Mouse (Mus musculus) cerebellum, adult 8-10 months (tissue): ENCODE measurements around the gene Cpeb1.
A peak's percentile ranks its signal among the peaks of the same experiment; 100 is the strongest.
"Not testable (repeated sequence)": the region's sequence is repeated elsewhere in the genome, so short reads cannot be mapped to it uniquely, and the experiment has no call there.

Experiments used
- DNase-seq: peaks from one replicate; pipeline ENCODE4 v3.0.0; 2022

Cpeb1 gene

DNA sequence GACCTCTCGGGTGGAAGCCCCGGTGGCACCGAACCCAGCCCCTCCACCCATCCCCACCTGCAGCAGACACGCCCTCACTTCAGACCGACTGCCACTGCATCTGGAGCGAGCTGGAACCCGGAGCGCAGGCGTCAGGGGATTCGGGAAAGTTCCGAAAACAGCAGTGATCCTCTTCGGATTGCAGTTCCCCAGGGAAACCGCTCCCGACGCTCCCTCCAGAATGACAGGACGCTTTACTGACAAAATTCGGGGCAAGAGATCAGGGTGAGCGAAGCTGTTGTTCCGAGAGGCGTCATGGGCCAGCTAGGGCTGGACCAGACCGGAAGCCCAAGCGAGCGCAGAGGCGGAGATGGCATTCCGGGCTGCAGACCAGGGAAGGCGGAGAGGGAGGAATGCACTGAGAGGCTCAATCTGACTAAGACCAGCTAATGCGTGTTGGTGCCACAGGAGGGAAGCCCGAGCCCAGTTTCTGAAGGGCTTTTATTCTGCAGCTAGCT, at the start of gene Cpeb1:
Gene Cpeb1, minus strand, starts transcription at position 311 of the 497 bp plus-strand sequence.
- peak; percentile 44 for DNase-seq

DNA sequence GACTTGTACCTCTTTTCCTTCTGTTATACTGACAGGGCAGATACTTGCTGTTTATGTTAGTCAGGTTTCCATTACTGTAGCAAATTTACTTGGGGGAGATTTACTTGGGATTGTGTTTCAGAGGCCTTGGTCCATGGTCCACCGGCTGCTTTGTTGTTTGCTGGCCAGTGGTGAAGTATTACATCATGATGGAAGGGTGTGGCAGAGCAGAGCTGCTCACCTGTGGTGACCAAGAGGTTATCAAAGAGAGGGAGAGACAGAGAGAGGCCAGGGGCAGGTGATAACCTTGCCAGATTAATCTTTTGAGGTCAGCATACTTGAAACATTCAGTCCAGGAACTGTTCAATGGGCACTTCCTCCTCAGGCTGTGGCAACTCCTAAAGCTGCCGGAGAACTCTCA, 45.8 kb upstream of the Cpeb1 start:
- DNase-seq: no peak

DNA sequence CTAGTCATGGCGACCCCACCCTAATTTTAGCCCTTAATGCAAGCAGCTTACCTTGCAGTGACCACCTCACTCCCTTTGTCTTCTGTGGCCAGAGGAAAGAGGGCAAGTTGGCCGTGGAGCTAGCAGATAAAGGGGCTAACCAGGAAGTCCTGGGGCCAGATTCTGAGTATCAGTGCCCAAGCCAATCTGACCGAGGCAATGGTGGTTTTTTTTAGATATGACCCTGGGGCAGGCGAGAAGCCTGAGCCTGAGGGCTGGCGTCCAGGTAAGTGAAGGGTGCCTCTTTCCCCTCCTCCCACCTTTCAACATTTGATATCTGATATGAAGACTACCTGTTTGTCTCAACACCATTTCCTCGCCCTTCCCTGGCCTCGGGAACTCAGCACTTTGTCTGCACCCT, 42.9 kb upstream of the Cpeb1 start, which contains the start of gene BC048679:
Gene BC048679, minus strand, starts transcription at position 101 of the 400 bp plus-strand sequence.
- DNase-seq: no peak

DNA sequence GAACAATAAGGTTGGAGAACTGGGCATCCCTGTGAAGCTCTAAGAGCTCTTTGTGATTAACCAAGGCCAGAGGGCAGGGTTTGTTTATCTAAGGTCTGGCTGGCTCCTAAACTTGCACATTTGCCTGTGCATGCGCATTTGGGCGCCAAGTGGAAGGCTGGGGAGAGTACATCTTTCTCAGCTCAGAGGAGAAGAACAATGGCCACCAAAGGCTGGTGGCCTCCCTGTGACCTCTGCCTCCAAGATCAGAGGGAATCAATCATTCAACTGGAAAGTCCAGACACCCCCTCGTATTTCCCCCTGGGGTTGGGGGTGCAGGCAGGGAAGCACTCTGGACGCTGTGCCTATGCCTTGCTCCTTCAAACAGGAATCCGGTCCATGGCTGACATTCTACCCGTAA, 41.9 kb upstream of the Cpeb1 start:
- no peak for DNase-seq

DNA sequence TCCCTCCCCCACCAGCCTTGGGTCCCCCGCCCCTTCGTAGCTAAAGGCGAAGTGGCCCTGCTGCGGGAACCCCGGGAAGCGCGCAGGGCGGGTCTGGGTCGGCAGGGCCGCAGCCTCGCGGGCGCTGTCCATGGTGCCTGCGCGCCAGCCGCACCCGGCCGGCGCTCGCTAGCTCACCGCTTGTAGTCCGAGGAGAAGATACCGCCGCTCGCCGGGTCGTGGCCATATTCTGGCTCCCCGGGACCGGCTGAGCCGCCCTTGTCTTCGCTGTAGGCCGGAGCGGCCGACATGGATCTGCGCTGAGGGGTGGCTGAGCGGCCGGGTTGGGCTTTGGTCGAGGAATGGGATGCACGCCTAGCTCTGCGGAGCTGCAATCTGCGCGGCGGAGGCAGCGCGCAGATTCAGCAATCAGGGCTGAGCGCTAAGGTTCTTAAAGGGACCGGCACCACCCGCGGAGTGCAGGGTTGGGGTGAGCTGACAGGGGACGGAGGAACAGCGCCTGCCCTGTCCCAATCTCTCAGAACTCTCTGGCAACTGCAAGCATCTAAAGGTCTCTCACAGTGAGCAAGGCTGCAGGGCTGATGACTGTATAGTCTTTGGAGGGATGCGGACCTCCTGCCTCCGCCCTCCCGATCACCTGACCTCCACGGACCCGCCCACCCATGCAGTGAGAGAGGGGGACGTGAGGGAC, 38.2 kb upstream of the Cpeb1 start, which contains the start of gene Ap3b2:
Gene Ap3b2, minus strand, starts transcription at position 595 of the 691 bp plus-strand sequence.
- DNase-seq: peak; percentile 77

DNA sequence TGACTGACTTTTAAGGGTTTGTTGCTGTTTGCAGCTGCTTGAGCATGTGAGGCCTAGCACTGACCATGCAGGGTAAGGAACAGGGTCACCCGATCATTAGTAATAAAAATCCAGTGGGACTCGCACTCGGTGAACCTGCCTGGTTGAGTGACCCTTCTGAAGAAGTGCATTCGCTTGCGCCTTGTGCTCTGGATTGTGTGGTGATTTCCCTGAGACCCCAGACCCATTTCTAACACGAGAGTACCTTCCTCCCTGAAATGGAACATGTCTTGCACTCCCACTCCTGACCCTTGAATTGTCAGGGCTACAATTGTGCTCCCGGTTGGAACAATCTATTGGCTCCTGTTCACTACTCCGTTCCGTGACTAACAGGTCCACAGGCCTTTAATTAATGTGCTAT, 37.4 kb upstream of the Cpeb1 start:
- DNase-seq: no peak

DNA sequence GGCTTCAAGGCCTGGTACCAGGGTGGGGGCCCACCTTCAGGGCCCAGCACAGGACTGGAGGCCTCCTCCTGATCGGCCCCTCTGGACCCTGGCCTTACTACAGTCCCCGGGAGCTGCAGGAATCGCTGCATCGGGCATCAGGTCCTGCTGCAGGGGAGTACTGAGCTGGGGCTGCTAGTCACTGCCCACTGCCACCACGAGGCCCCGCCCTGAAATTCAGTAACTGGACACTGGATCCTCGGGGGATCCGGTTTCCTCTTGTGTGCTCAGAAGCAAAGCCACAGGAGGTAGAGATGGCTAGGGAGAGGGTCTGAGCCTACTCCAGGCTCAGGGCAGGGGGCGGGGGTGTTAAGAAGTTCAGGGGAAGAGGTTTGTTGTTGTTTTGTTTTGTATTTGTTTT, 34.4 kb upstream of the Cpeb1 start:
- no peak for DNase-seq

DNA sequence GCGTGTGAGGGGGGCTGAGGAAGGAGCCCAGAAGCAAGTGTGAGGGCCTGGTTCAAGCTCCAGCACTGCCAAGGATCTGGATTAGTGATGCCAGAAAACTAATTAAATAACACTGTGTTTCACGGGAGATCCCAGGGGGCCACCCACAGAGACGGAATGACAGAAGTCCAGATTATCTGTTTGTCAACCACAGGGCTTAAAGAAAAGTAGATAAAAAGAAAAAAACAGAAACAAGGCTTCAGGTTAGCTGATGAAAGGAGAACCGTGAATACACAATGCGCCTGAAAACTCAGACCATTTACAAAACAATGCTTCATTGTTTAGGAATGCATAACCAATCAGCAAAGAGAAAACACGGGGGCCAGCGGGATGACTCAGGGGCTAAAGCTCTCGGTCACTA, 25.5 kb upstream of the Cpeb1 start:
- DNase-seq: no peak

DNA sequence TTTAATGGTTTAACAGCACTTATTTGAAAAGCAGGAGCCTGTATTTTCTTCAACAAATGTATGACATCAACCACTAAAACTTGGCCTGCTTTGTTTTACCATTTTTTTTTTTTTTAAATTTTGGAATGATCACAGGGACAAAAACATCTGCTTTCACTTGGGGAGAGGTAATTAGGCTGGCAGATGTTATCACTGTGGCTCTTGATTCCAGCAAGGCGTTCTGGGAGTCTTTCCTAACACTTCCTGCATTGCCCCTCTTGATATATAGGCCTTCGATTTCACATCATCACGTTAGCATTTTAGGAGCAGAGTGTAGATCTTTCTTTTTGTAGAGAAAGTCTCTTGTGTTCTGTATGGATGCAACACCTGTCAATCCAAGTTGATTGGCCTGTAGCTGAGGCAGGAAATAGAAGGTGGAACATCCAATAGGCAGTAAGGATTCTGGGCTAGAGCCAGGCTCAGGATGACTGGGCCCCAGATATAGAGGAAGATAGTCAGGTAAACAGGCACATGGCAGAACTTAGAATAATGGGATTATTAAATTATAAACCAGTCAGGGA, 24.3 kb upstream of the Cpeb1 start:
- DNase-seq: no peak

DNA sequence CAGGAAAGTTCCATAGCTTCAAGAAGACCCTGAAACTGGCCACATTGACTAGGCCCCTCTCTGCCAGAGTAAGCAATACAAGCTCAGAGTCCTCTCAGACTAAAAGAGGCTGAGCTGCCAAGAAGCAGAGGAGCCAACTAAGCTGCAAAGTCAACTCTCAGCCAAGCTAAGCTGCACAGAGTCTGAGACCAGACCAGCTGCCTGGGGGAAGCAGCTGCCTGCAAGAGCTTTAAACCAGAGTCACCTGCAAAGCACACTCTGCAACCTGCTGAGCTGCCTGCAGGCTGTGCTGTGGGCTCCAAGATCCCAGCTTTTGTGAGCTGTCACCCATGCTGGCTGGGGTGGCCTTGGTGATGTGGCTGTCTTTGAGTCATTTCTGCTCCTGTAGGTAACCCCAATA, 23.0 kb upstream of the Cpeb1 start:
- DNase-seq: not testable (repeated sequence)

DNA sequence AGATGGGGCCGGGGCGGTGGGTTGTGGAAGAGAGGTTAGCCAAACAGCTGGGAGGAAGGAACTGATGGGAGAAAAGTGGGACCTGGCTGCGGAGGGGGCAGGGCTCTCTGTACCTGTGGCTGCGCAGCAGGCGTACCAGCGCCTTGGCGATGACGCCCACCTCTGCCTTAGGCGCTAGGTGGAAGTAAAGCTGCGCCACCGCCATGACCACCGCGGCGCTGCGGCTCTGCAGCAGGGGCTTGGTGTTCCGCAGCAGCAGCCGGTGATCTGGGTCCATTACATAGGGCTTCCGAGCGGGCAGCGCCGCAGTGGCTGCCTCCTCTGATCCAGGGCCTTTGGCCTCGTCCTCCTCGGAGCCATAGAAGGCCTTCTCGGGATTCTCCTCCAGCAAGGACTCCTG, 21.6 kb upstream of the Cpeb1 start:
- DNase-seq: no peak

DNA sequence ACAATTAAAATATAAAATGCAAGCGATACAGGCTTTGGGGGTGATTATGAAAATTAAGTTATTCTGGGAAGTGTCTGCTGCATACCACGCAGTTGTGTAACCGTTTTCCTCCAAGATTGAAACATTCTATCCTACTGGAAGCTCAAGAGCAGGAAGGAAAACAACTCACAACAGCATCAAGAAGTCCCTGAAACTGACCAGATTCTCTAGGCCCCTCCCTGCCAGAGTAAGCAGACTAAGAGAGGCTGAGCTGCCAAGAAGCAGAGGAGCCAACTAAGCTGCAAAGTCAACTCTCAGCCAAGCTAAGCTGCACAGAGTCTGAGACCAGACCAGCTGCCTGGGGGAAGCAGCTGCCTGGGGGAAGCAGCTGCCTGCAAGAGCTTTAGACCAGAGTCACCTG, 20.0 kb upstream of the Cpeb1 start:
- DNase-seq: no peak

DNA sequence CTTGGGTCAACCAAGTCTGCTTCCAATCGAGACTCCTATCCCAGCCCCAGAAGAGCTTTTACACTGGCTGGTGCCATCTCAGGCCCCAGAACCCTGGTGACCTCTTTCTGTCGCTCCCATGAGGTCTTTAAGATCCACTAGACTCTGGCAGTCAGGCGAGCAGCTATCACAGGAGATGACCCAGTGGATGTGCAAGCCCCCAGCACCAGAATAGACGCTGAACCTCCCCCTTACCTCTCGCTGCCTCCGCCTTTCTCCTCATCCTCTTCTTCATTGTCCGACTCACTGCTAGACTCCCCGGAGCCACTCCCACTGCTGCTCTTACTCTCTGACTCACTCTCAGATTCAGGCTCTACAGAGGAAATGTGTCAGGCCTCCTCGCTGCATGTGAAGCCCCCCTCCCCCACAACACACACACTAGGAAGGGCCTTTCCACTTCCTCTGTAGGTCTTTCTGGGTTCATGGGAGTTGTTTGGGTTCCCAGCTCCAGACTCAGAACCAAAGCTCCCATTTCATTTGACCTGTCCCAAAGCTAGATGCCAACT, 9.7 kb upstream of the Cpeb1 start:
- no peak for DNase-seq

DNA sequence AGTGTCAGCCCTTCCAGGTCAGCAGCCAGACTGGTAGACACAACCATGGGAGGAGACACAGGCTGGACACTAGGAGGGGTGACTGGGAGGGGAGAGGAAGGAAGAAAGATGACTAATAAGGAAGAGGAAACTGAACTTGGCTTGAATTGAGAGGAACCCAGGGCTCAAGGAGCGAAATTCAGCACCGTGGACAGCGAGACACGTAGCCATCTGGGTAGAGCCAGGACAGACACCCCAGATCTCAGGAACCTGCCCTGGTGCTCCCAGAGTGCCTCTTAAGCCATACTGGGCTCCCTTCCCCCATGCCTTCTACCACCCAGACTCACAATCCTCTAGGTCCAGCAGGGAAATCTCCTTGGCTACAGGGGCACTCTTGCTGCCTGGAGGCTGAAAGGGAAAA, 8.9 kb upstream of the Cpeb1 start:
- DNase-seq: no peak

DNA sequence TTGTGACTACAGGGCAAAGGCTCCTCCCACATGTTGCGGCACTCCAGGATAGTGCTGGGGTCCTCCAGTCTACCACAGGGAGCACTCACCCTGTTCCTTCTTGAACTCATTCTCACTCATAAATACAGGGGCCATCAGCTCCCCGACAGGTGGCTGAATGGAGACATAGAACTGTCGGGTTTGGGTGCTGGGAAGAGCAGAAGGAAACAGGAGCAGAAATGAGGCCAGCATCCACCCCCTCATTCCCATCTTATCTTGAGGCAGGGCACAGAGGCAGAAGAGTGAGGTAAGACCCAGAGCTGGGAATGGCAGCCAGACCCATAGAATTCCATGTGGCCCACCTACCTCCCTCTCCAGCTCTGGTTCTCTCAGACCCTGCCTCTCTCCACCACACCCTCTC, 7.5 kb upstream of the Cpeb1 start:
- DNase-seq: no peak

DNA sequence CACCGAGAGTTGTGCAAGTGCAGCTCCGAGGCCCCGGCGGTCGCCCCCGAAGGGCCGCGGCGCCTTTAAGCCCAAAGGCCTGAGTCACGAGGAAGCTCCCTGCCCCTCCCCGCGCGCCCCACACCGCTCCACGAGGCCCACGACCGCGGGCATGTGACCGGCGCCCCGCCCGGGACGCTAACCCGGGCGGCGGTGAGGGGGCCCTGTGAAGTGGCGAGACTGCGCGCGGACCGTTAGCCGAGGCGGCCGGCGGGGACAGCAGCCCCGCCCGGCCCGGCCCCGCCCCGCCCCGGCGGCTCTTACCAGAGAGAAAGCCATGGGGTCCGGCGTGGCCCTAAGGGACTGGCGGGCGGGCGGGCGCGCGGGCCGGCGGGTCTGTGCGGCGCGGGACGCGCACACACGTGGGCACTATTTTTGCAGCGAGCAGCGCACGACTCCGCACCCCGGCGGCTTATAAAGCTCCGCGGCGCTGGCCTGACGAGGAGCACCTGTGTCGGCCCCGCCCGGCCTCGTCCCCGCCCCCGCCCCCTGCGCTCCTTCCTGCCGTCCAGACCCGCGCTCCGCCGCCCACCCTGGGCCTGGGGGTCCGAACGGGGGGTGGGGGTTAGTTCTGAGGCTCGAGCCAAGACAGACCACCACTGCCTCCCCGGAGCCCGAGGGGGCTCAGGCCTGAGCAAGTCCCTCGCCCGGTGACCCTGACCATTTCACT, 780 bp downstream of the Cpeb1 start:
- DNase-seq: peak; percentile 42

DNA sequence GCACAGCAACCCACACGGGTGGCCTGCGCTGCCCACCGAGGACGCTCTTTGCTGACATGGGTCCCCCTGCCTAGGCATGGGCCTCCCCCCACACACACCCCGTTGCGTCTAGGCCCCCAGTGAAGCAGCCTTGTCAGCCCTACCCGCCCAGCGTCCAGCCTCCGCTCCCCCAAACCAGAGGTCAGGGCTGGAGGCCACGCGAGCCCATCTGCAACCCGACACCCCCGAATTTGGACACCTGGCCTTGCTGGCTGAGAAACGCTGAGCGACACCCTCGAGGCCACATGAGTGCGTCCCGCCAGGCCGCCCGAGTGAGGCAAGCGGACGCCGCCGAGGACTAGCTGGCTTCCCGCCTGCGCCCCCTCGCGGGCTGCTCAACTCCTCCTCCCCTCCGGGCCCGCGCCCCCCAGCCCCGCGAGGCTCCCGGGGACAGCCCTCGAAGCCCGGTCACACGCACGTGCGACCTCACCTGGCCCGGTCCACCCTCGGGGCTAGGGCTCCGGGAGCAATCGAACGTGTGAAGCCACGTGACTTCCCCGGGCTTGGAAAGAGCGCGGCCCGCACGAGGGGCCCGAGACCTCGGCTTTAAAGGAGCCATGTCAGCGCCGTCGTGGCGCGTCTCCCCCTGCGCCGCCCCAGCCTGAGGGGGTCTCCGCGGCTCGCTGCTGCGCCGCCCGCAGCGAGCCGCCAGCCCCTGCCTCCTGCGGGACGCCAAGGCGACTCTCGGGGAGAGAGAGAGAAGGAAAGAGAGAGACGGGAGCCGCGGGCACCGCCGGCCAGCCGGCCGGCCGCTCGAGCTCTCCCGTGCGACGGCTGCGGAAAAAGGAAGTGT, 1.6 kb downstream of the Cpeb1 start:
- DNase-seq: peak; percentile 29

DNA sequence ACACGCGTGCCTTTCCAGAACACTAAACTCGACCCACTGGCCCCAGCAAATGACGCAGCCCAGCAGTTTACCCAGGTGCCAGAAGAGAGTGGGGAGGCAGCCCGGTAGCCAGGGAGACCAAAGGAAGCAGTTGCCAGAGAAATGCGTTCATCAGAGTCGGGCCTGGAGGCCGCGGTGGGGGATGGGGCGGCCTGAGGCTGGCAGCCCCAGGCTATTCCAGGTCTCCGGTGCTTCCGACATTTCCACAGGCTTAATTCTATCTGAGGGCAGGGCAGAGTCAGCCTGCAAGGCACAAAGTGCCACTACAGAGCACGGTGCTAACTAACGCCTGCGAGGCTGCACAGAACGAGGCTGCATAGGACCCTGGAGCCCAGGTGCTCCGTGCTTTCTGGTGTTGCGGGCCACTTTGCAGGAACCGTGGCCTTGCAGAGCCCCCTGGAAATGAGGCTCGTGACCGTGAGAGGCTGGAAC, 2.3 kb downstream of the Cpeb1 start:
- DNase-seq: peak; percentile 17

DNA sequence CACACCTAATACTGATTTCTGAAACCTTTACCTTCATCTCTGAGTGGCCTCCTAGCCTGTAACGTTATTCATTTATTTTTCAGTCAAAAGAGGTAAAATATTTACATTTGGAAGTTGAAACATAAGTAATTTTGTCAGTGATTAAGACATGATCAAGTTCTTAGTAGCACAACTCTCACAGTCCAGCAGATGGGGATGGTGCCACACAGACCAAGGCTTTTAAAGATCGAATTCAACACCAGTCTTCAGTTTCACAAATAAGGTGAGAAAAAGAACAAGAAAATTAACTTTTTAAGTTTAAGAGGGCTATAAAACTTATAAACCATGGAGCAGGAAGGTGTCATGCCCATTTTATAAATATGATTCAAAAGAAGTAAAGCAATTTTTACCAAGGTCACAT, 56.3 kb downstream of the Cpeb1 start:
- DNase-seq: peak; percentile 4

DNA sequence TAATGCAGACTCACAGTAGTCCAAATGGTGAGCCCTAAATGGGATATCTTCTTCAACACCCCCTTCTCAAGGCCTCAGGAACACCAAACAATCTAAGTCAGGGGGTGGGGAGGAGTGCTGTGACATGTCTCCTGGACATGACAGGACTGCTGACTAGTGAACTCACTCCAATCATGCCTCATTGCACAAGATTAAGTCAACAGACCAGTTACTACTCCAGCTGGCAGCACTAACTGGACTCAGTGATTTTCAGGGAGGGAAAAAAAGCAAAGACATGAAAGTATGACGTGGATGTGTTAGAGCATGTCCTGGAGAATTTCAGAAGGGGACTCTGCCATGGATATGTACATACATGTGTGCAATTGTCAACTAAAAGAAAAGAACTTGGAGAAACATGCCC, 75.9 kb downstream of the Cpeb1 start:
- no peak for DNase-seq

DNA sequence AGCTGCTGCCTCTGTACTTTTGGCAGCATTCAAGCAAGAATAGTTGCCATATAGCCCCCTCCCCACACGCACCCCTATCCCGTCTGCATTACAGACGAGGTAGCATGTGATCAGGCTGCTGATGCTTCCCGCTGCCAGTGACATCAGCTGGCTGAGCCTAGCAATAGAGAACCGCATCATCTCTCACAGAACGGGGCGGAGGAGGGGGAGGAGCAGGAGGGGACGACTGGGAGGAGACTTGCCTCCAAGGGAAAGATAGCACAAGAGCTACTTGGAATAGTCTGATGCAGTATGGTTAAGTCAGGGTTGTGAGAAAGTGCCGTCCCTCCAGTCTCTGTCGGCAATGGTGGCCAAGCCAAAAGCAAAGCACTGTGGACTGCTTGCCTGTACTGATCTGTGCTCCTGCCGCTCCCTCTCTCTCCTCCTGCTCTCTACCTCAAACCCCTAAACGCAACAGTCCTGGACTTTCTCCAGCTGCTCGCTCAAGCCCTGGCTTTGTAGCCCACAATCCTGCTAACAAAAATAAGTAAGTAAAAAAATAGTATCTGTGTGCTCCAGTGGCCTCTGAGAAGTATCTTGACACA, 82.8 kb downstream of the Cpeb1 start:
- DNase-seq: peak; percentile 26

DNA sequence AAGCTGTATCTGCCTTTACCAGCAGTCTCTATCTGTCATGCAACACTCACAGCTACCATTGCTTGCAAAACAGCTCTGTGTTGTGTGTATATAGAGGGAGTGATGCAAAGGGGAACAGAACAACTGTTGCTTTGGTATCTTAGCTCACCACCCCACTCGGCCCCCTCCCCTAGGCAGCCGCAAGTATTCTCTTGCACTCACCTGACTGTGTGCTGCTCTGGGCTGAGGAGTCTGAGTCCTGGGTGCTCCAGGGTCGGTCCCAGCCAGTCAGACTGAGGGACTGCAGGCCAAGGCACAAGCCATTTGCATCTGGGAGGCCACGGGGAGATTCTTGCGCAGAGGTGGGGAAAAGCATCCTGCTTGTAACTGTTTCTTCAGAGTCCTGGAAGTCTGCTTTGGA, 83.5 kb downstream of the Cpeb1 start:
- no peak for DNase-seq
